21 mouse cellular contexts compared by ENCODE assay signal in genomic region chr3:93297542-93297941, GRCm38 (mm10). TPM values are rescaled to one million over a fixed set of nuclear protein-coding genes. Genes with fewer than 3 reads are reported as not detected.
"Had no signal": no experiment of that assay in that cellular context is flagged by ENCODE, and none has a peak within 500 bp of the region (broad histone marks: within the 10 kb centered on the region; RNA-seq: fewer than 3 reads in every experiment).

No protein-coding gene starts in this region.

- H3K27me3 ChIP-seq: kidney, embryonic 15.5 days; liver, embryonic 15.5 days; midbrain, embryonic 13.5 days had no signal

- H3K4me3 ChIP-seq: kidney, embryonic 15.5 days; liver, embryonic 15.5 days; midbrain, embryonic 13.5 days had no signal

- H3K4me1 ChIP-seq: kidney, embryonic 15.5 days; liver, embryonic 15.5 days; midbrain, embryonic 13.5 days had no signal

- ATAC-seq: intestine, embryonic 16.5 days; lung, postnatal 0 days; midbrain, embryonic 13.5 days had no signal

- H3K27ac ChIP-seq: kidney, embryonic 15.5 days; liver, embryonic 15.5 days; midbrain, embryonic 13.5 days; stomach, postnatal 0 days had no signal

- H3K9me3 ChIP-seq: kidney, embryonic 15.5 days; liver, embryonic 15.5 days; midbrain, embryonic 13.5 days had no signal

- H3K36me3 ChIP-seq: kidney, embryonic 15.5 days; liver, embryonic 15.5 days; midbrain, embryonic 13.5 days had no signal

- H3K9ac ChIP-seq: kidney, embryonic 15.5 days; liver, embryonic 15.5 days; midbrain, embryonic 13.5 days had no signal

- DNase-seq: kidney, adult 2 months; kidney, postnatal 14 days; lung, adult 2 months; lung, postnatal 36 days; thymus, adult 18-20 months; thymus, postnatal 14 days had no signal

- H3K4me2 ChIP-seq: kidney, embryonic 15.5 days; liver, embryonic 11.5 days; liver, embryonic 15.5 days; midbrain, embryonic 13.5 days had no signal

RNA-seq across cellular contexts. Expression of gene Hrnr, which starts 22.0 kb away (rescaled TPM):
- total RNA-seq: layer of hippocampus, adult 8-10 months; layer of hippocampus, postnatal 14 days; megakaryocyte progenitor cell, adult 5-6 weeks had no signal
- polyA plus RNA-seq: kidney, adult 2 months; large intestine, adult 2 months; liver, embryonic 11.5 days; liver, embryonic 15.5 days; lung, postnatal 0 days; midbrain, embryonic 13.5 days; midbrain, postnatal 0 days; neural tube, embryonic 14.5 days; small intestine, adult 2 months had no signal

RNA-seq across cellular contexts. Expression of gene Flg, which starts 24.2 kb away (rescaled TPM):
- total RNA-seq: layer of hippocampus, adult 8-10 months; layer of hippocampus, postnatal 14 days; left cerebral cortex, postnatal 25 days; megakaryocyte progenitor cell, adult 5-6 weeks had no signal
- polyA plus RNA-seq: intestine, embryonic 16.5 days; kidney, adult 2 months; liver, embryonic 11.5 days; liver, embryonic 15.5 days; lung, postnatal 0 days; midbrain, embryonic 13.5 days; midbrain, postnatal 0 days; neural tube, embryonic 14.5 days; small intestine, adult 2 months had no signal
